Mouse (Mus musculus) CH12.LX (cell line): ENCODE results near the gene Spi1. TPM values are rescaled to one million over a fixed set of nuclear protein-coding genes. Genes with fewer than 3 reads are reported as not detected.

Source experiments
- DNase-seq: peaks from one replicate; pipeline ENCODE4 v3.0.0-alpha.2; 2013; ENCODE audit errors: extremely low read depth
- H3K27ac ChIP-seq: 2 replicates; pipeline ENCODE4 v1.5.1; 2012; ENCODE audit warnings: low read depth, mild to moderate bottlenecking, control low read depth, moderate library complexity; ENCODE audit not compliant: insufficient read depth
- H3K27me3 ChIP-seq: replicated peaks from 2 replicates; pipeline ENCODE3; 2012; ENCODE audit warnings: inconsistent platforms
- H3K36me3 ChIP-seq, 2 experiments: replicated peaks in 1 of 2; 2 replicates each; pipeline versions ENCODE3 to v1.6.1; 2012; ENCODE audit warnings: inconsistent platforms in 1 of 2, low read length in 1 of 2, mild to moderate bottlenecking in 1 of 2, mixed read lengths in 1 of 2, moderate library complexity in 1 of 2; ENCODE audit not compliant: control insufficient read depth in 1 of 2, insufficient read depth in 1 of 2
- H3K4me1 ChIP-seq, 2 experiments: 2 replicates each; pipeline ENCODE4 v1.6.1; 2012; ENCODE audit warnings: inconsistent platforms in 1 of 2, moderate library complexity in 1 of 2; ENCODE audit not compliant: insufficient read depth in 2 of 2, control insufficient read depth in 1 of 2
- H3K4me2 ChIP-seq: 2 replicates; pipeline ENCODE4 v1.6.1; 2012; ENCODE audit warnings: low read depth, mild to moderate bottlenecking, control low read depth; ENCODE audit not compliant: poor library complexity, insufficient read depth, severe bottlenecking
- H3K4me3 ChIP-seq, 3 experiments: fragments of 150-350 bp in 1 of 3; sonication (generic) in 1 of 3; replicated peaks in 1 of 3; 2 replicates each; pipeline versions ENCODE3 to v1.5.1; 2011 to 2012; ENCODE audit warnings: low read depth in 2 of 3, low read length in 2 of 3, mild to moderate bottlenecking in 2 of 3, moderate library complexity in 2 of 3, control low read depth in 1 of 3, improper control_type of control experiment in 1 of 3, inconsistent platforms in 1 of 3, mixed read lengths in 1 of 3; ENCODE audit not compliant: poor library complexity in 1 of 3
- H3K79me2 ChIP-seq: replicated peaks from 2 replicates; pipeline ENCODE4 v1.6.1; 2012; ENCODE audit warnings: mild to moderate bottlenecking, moderate library complexity; ENCODE audit not compliant: control insufficient read depth, poor library complexity, insufficient read depth, severe bottlenecking; ENCODE audit errors: extremely low read depth
- H3K9ac ChIP-seq: 2 replicates; pipeline ENCODE4 v1.6.1; 2012; ENCODE audit warnings: low read depth, mild to moderate bottlenecking, control low read depth, moderate library complexity; ENCODE audit not compliant: insufficient read depth
- H3K9me3 ChIP-seq: replicated peaks from 2 replicates; pipeline ENCODE3; 2012; ENCODE audit warnings: low read length, inconsistent platforms, mixed read lengths
- E2F4 ChIP-seq: IDR thresholded peaks from 2 replicates; pipeline ENCODE4 v1.6.1; 2011; ENCODE audit warnings: low read depth, low read length, improper control_type of control experiment; ENCODE audit not compliant: insufficient replicate concordance
- ELF1 ChIP-seq: IDR thresholded peaks from 2 replicates; pipeline ENCODE4 v1.6.1; 2014; ENCODE audit warnings: low read depth, mild to moderate bottlenecking, inconsistent platforms, low read length, improper control_type of control experiment
- ETS1 ChIP-seq: conservative IDR thresholded peaks from 2 replicates; pipeline ENCODE4 v1.6.1; 2012; ENCODE audit warnings: low read depth, mild to moderate bottlenecking, inconsistent platforms, low read length, improper control_type of control experiment, moderate library complexity
- GABPA ChIP-seq: IDR thresholded peaks from 2 replicates; pipeline ENCODE4 v1.6.1; 2012; ENCODE audit warnings: low read depth, low read length, improper control_type of control experiment, inconsistent platforms; ENCODE audit not compliant: insufficient replicate concordance
- HCFC1 ChIP-seq: IDR thresholded peaks from 2 replicates; pipeline ENCODE4 v1.6.1; 2012; ENCODE audit warnings: low read depth, mild to moderate bottlenecking, inconsistent platforms, low read length, improper control_type of control experiment
- JUN ChIP-seq: IDR thresholded peaks from 2 replicates; pipeline ENCODE4 v1.6.1; 2011; ENCODE audit warnings: low read depth, mild to moderate bottlenecking, low read length, improper control_type of control experiment, moderate library complexity; ENCODE audit not compliant: insufficient read depth
- JUND ChIP-seq: conservative IDR thresholded peaks from 2 replicates; pipeline ENCODE4 v1.6.1; 2011; ENCODE audit warnings: low read depth, low read length, improper control_type of control experiment
- KAT2A ChIP-seq: IDR thresholded peaks from 2 replicates; pipeline ENCODE4 v1.6.1; 2012; ENCODE audit warnings: low read length, improper control_type of control experiment, inconsistent platforms; ENCODE audit not compliant: insufficient replicate concordance
- MAX ChIP-seq: IDR thresholded peaks from 2 replicates; pipeline ENCODE4 v1.6.1; 2011; ENCODE audit warnings: low read length, improper control_type of control experiment
- MAZ ChIP-seq: IDR thresholded peaks from 2 replicates; pipeline ENCODE4 v1.6.1; 2012; ENCODE audit warnings: low read depth, mild to moderate bottlenecking, inconsistent platforms, low read length, improper control_type of control experiment, moderate library complexity
- NELFE ChIP-seq: IDR thresholded peaks from 2 replicates; pipeline ENCODE4 v1.6.1; 2011; ENCODE audit warnings: low read depth, low read length, improper control_type of control experiment
- NRF1 ChIP-seq: IDR thresholded peaks from 2 replicates; pipeline ENCODE4 v1.6.1; 2014; ENCODE audit warnings: low read depth, mild to moderate bottlenecking, inconsistent platforms, low read length, improper control_type of control experiment, moderate library complexity
- PAX5 ChIP-seq: IDR thresholded peaks from 2 replicates; pipeline ENCODE4 v1.6.1; 2012; ENCODE audit warnings: low read length, inconsistent platforms, mixed read lengths
- POLR2A ChIP-seq: IDR thresholded peaks from 2 replicates; pipeline ENCODE4 v1.6.1; 2011; ENCODE audit warnings: low read depth, mild to moderate bottlenecking, improper control_type of control experiment, low read length
- POLR2AphosphoS2 ChIP-seq: IDR thresholded peaks from 2 replicates; pipeline ENCODE4 v1.6.1; 2011; ENCODE audit warnings: low read depth, low read length, improper control_type of control experiment
- RCOR1 ChIP-seq: conservative IDR thresholded peaks from 2 replicates; pipeline ENCODE4 v1.6.1; 2012; ENCODE audit warnings: low read depth, mild to moderate bottlenecking, inconsistent platforms, low read length, improper control_type of control experiment
- SIN3A ChIP-seq: IDR thresholded peaks from 2 replicates; pipeline ENCODE4 v1.6.1; 2012; ENCODE audit warnings: low read length, improper control_type of control experiment, inconsistent platforms
- USF1 ChIP-seq: IDR thresholded peaks from 2 replicates; pipeline ENCODE4 v1.6.1; 2014; ENCODE audit warnings: low read depth, mild to moderate bottlenecking, inconsistent platforms, low read length, improper control_type of control experiment
- ZC3H11A ChIP-seq: IDR thresholded peaks from 2 replicates; pipeline ENCODE4 v1.6.1; 2012; ENCODE audit warnings: low read depth, mild to moderate bottlenecking, inconsistent platforms, low read length, improper control_type of control experiment
- ZMIZ1 ChIP-seq: IDR thresholded peaks from 2 replicates; pipeline ENCODE4 v1.6.1; 2012; ENCODE audit warnings: low read depth, mild to moderate bottlenecking, inconsistent platforms, low read length, improper control_type of control experiment
- ZNF384 ChIP-seq: IDR thresholded peaks from 2 replicates; pipeline ENCODE4 v1.6.1; 2012; ENCODE audit warnings: low read depth, low read length, improper control_type of control experiment, inconsistent platforms
- dilution Hi-C: fragments of 300-500 bp; cut with MboI; formaldehyde crosslinking; loops from 2 replicates; pipeline ENCODE4 v1.14.3; 2020; ENCODE audit warnings: low sequenced_read_pairs; ENCODE audit not compliant: extremely low pct_unique_long_range_greater_than_20kb, extremely low pct_ligation_motif_present
- in situ Hi-C: fragments of 300-500 bp; cut with MboI; formaldehyde crosslinking; loops from 3 replicates; pipeline ENCODE4 v1.14.3; 2019; ENCODE audit warnings: low sequenced_read_pairs, low pct_ligation_motif_present, low pct_unique_long_range_greater_than_20kb, mixed read lengths
- polyA plus RNA-seq: library from polyadenylated mRNA; unstranded; fragments of >175 nt; gene quantifications from 2 replicates; pipeline ENCODE4 v1.2.1, GENCODE M21; 2012; ENCODE audit warnings: low read depth; ENCODE audit not compliant: insufficient read length
- total RNA-seq, 2 experiments: library from RNA; depleted of rRNA; stranded (reverse); fragments of 300-350 nt in 1 of 2; fragments of >200 nt in 1 of 2; gene quantifications; 2 replicates each; pipeline ENCODE4 v1.2.3; 2012 to 2014

Gene Spi1
- total and polyA plus RNA-seq, 3 experiments = 24.7 to 45.7 (median 42.6) TPM

GRCm38 (mm10) chr2:91082844-91083243 is 654 bp downstream of the Spi1 start (continued):
- peak; percentile 64; the same call in 1 of the 2 replicates for TF ChIP-seq ZMIZ1
- no peak for TF ChIP-seq RCOR1
- no peak for TF ChIP-seq ZNF384
- TF ChIP-seq USF1 = no peak; the same call in 1 of the 2 replicates
- TF ChIP-seq ETS1 = peak; percentile 73
- TF ChIP-seq PAX5 = no peak
- no peak for TF ChIP-seq ZC3H11A

- no peak for DNase-seq
- Histone ChIP-seq H3K9me3 (no peaks in the 10 kb centered on the region), H3K4me2 (peak overlapping the region; percentile 4), H3K36me3 (no peaks in the 10 kb centered on the region), H3K4me3 (peak overlapping the region; percentile 1 to 47 (median 26)), H3K27ac (peak overlapping the region; percentile 29), H3K27me3 (no peaks in the 10 kb centered on the region), H3K79me2 (no peaks in the 10 kb centered on the region), H3K9ac (peak overlapping the region; percentile 15), H3K4me1 (peaks cover 41 to 85% of the 10 kb centered on the region in 2 experiments)
- TF ChIP-seq E2F4 (no peak), ELF1 (no peak), GABPA (no peak), JUND (no peak), POLR2A (no peak), HCFC1 (no peak), USF1 (no peak), MAX (no peak), ZC3H11A (no peak), ETS1 (no peak)
- dilution Hi-C loops = no loop called here
- in situ Hi-C loops = no loop called here
These were observed 1.3 kb downstream of the Spi1 start for GRCm38 (mm10) chr2:91083366-91083940.

- H3K36me3 ChIP-seq = no peaks in the 10 kb centered on the region
- no peaks in the 10 kb centered on the region for H3K9me3 ChIP-seq
- DNase-seq = no peak
- H3K4me1 ChIP-seq = peaks cover 39 to 82% of the 10 kb centered on the region in 2 experiments
- in situ Hi-C loops (no loop called here), dilution Hi-C loops (no loop called here)
- no peak overlapping the region for H3K9ac ChIP-seq
- no peak overlapping the region for H3K27ac ChIP-seq
- TF ChIP-seq ELF1 (no peak), JUN (no peak), ZNF384 (no peak), GABPA (no peak), NELFE (no peak), PAX5 (no peak), SIN3A (no peak), ETS1 (no peak), ZMIZ1 (no peak), KAT2A (no peak), MAX (no peak), POLR2AphosphoS2 (no peak), MAZ (no peak), USF1 (no peak), NRF1 (no peak)
- H3K79me2 ChIP-seq = no peaks in the 10 kb centered on the region
- H3K27me3 ChIP-seq = no peaks in the 10 kb centered on the region
- no peak overlapping the region for H3K4me2 ChIP-seq
- no peak overlapping the region for H3K4me3 ChIP-seq
These were observed 2.1 kb downstream of the Spi1 start for GRCm38 (mm10) chr2:91084179-91084820.
